Mouse (Mus musculus) lung, adult 2 months (tissue): ENCODE results near the gene Vezf1.

ENCODE experiments used
- CTCF ChIP-seq: fragments of 200-500 bp; IDR thresholded peaks from 2 replicates; pipeline ENCODE4 v1.5.1; 2011; ENCODE audit warnings: mild to moderate bottlenecking, low read length, control low read depth; ENCODE audit not compliant: insufficient read depth
- POLR2A ChIP-seq: fragments of 200-500 bp; IDR thresholded peaks from 2 replicates; pipeline ENCODE4 v1.6.1; 2011; ENCODE audit warnings: low read depth, mild to moderate bottlenecking, control low read depth, low read length, borderline replicate concordance; ENCODE audit errors: extremely low read depth

DNA sequence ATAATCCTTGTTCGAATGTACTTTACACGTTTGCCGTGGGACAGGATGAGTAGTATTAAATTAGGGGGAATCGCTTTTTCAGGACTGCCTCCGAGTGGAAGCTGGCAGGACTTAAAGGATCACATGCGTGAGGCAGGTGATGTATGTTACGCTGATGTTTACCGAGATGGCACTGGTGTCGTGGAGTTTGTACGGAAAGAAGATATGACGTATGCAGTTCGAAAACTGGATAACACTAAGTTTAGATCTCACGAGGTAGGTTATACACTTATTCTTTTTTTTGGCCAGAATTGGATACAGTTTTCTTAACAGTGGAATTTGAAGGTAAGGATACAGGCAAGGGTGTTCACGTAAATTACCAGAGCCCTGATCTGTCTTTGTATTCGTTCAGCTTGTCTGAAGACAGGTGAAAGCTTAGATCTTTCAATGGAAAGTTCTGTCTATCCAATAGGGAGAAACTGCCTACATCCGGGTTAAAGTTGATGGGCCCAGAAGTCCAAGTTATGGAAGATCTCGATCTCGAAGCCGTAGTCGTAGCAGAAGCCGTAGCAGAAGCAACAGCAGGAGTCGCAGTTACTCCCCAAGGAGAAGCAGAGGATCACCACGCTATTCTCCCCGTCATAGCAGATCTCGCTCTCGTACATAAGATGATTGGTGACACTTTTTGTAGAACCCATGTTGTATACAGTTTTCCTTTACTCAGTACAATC lies 19.0 kb upstream of the Vezf1 start:
- TF ChIP-seq POLR2A (no peak), CTCF (no peak)
